Mouse (Mus musculus) liver, embryonic 12.5 days (tissue): Measurements from ENCODE around the gene Gm20479. TPM values are rescaled to one million over a fixed set of nuclear protein-coding genes. Genes with fewer than 3 reads are reported as not detected.

Experiments used
- ATAC-seq: fragments of 200-750 bp; cut with Nextera tagmentation; 2 replicates; pipeline ENCODE4 v1.8.0; 2017; ENCODE audit warnings: moderate number of reproducible peaks, mild to moderate bottlenecking, moderate library complexity
- H3K27ac ChIP-seq: fragments of 300-500 bp; sonication (generic); 2 replicates; pipeline ENCODE4 v1.5.1; 2016; ENCODE audit warnings: mild to moderate bottlenecking
- H3K27me3 ChIP-seq: fragments of 300-500 bp; sonication (generic); replicated peaks from 2 replicates; pipeline ENCODE4 v1.6.1; 2016; ENCODE audit warnings: mild to moderate bottlenecking, moderate library complexity
- H3K36me3 ChIP-seq: fragments of 300-500 bp; sonication (generic); 2 replicates; pipeline ENCODE4 v1.6.1; 2016; ENCODE audit warnings: mild to moderate bottlenecking, moderate library complexity
- H3K4me1 ChIP-seq: fragments of 300-500 bp; sonication (generic); 2 replicates; pipeline ENCODE4 v1.6.1; 2016
- H3K4me2 ChIP-seq: fragments of 300-500 bp; sonication (generic); 2 replicates; pipeline ENCODE4 v1.6.1; 2016; ENCODE audit warnings: mild to moderate bottlenecking, moderate library complexity
- H3K4me3 ChIP-seq: fragments of 300-500 bp; sonication (generic); 2 replicates; pipeline ENCODE4 v1.5.1; 2016; ENCODE audit warnings: mild to moderate bottlenecking, moderate library complexity
- H3K9ac ChIP-seq: fragments of 300-500 bp; sonication (generic); 2 replicates; pipeline ENCODE4 v1.6.1; 2016; ENCODE audit warnings: mild to moderate bottlenecking, moderate library complexity
- H3K9me3 ChIP-seq: fragments of 300-500 bp; sonication (generic); replicated peaks from 2 replicates; pipeline ENCODE4 v1.6.1; 2016; ENCODE audit warnings: mild to moderate bottlenecking, moderate library complexity
- WGBS: fragments of 180-500 bp; shearing (Covaris S2); methylation state at CpG from one replicate; pipeline ENCODE4 v1.1.7; 2016; ENCODE audit not compliant: insufficient replicate concordance; 5-methylcytosine and 5-hydroxymethylcytosine counted together
- polyA plus RNA-seq: library from polyadenylated mRNA; unstranded; fragments of >200 nt; fragmentation: Nextera tagmentation; extraction: Ambion mirVana; gene quantifications from 2 replicates; pipeline ENCODE4 v1.2.1, GENCODE M21; 2016

Gm20479 gene
- polyA plus RNA-seq, 1 experiment from 2014 or later = not detected

DNA sequence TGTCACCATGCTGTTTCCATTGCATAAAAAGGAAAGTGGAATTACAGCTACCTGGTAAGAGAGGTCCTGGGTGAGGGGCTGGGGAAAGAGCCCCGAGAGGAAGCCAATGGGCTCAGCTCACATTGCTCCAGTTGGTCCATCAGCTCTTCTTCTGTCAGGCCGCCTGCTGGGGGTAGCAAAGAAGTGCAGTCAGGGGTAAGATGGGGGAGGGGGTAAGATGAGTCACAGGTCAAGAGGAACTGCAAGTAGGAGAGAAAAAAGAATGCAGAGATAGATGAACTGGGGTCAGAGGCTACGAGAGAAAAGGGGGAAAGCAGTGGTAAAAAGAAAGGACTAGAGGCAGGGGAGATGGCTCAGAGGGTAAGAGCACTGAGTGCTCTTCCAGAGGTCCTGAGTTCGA, 14.6 kb downstream of the Gm20479 start:
- WGBS = 37% methylated on average over 4 of the region's 4 CpGs

DNA sequence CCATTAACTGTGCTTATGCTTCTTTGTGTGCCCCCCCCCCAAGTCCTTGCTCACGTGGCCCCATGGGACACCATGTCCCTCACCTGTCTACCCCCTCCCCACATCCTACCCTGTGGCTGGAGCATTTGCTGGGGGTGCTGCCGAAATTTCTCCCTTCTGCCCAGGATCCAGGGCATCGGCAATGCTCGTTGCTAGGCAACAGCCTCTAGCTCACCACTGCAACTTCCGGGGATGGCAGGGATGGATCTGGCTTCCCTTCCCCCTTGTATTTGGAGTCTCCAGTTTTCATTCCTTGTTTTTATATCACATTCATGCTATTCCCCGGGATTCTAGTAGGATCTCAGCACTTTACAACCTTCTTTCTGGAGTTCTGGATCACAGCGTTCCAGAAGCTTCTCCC, 17.7 kb downstream of the Gm20479 start:
- H3K4me1 ChIP-seq = peaks cover 21% of the 10 kb centered on the region
- no peak overlapping the region for H3K4me2 ChIP-seq
- ATAC-seq = no peak
- peaks cover 24% of the 10 kb centered on the region for H3K36me3 ChIP-seq
- no peak overlapping the region for H3K27ac ChIP-seq
- no peaks in the 10 kb centered on the region for H3K9me3 ChIP-seq
- H3K4me3 ChIP-seq = no peak overlapping the region
- WGBS = 38% methylated on average over 7 of the region's 7 CpGs
- H3K9ac ChIP-seq = no peak overlapping the region
- peaks cover 61% of the 10 kb centered on the region for H3K27me3 ChIP-seq

More for the DNA sequence above, 14.6 kb downstream of the Gm20479 start:
- no peak overlapping the region for H3K9ac ChIP-seq
- 0 out of 2 replicates have a peak, but pooled peaks cover 4% of the 10 kb centered on the region for H3K4me1 ChIP-seq
- peaks cover 43% of the 10 kb centered on the region for H3K36me3 ChIP-seq
- no peak overlapping the region for H3K27ac ChIP-seq
- no peak overlapping the region for H3K4me2 ChIP-seq
- ATAC-seq = no peak
- peaks cover 30% of the 10 kb centered on the region for H3K27me3 ChIP-seq
- no peak overlapping the region for H3K4me3 ChIP-seq
- no peaks in the 10 kb centered on the region for H3K9me3 ChIP-seq

DNA sequence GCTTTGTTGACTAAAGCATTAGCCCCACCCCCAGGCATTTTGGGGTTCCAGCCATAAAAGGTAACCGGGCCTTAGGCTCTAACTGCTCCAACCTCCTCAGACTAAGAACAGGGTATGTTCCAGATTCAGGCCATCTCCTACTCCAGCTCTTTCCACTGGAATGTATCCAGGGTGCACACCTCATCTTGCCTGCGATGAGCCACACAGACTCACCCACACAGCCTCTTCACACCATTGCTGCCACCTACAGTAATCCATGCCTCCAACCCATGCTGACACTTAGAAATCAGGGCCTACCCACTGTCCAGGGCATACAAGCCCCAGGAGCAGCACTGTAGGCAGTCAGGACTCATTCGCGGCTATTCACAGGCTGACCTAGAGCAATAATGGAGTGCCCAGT, 18.1 kb downstream of the Gm20479 start:
- no peak overlapping the region for H3K27ac ChIP-seq
- H3K4me2 ChIP-seq = no peak overlapping the region
- H3K4me1 ChIP-seq = peaks cover 25% of the 10 kb centered on the region
- H3K4me3 ChIP-seq = no peak overlapping the region
- peaks cover 20% of the 10 kb centered on the region for H3K36me3 ChIP-seq
- WGBS = 63% methylated on average over 4 of the region's 4 CpGs
- no peaks in the 10 kb centered on the region for H3K9me3 ChIP-seq
- ATAC-seq = no peak
- H3K9ac ChIP-seq = no peak overlapping the region
- peaks cover 65% of the 10 kb centered on the region for H3K27me3 ChIP-seq

DNA sequence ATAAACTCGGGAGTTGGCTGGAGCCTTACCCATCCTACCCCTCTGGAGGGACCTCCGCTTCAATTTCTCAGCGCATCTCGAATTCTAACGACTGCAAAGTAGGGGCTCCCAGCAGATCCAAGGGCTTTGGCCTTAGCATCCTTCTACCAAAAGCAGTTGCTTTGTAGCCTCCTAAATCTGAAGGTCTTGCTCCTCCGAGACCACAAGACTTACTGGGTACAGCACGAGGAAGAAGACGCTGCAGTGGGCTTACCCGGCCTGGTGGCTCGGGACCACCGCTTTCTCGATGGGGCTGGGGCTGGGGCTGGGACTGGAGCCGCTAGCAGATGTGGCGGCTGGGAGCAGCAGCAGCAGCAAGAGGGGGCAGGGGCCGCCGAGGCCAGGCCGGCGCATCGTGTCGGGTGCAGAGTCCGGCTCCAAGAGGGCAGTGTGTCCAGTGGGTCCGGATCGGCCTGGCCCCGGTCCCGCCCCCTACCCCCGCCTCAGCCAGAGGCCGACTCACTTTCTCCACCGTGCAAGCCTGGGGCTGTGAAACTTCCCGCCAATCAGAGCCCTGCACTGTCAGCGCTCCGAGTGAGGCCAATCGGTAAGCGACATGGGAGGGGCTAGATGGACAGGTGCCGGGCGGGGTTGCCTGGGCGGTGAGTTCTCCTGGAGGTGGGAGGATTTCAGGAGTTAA, 19.9 kb downstream of the Gm20479 start, which contains the start of gene Ltbp4:
Gene Ltbp4, minus strand, starts transcription at position 518 of the 679 bp plus-strand sequence.
- peaks cover 83% of the 10 kb centered on the region for H3K27me3 ChIP-seq
- H3K36me3 ChIP-seq = peaks cover 6% of the 10 kb centered on the region
- H3K4me3 ChIP-seq = peak within 1 kb of the TSS; percentile 33
- peak within 1 kb of the TSS; percentile 51 for H3K4me2 ChIP-seq
- 2% methylated on average over 36 of the region's 36 CpGs for WGBS
- no peak within 1 kb of the TSS for H3K9ac ChIP-seq
- H3K4me1 ChIP-seq = peaks cover 41% of the 10 kb centered on the region
- no peak within 1 kb of the TSS for H3K27ac ChIP-seq
- peak; percentile 71 for ATAC-seq
- H3K9me3 ChIP-seq = no peaks in the 10 kb centered on the region

DNA sequence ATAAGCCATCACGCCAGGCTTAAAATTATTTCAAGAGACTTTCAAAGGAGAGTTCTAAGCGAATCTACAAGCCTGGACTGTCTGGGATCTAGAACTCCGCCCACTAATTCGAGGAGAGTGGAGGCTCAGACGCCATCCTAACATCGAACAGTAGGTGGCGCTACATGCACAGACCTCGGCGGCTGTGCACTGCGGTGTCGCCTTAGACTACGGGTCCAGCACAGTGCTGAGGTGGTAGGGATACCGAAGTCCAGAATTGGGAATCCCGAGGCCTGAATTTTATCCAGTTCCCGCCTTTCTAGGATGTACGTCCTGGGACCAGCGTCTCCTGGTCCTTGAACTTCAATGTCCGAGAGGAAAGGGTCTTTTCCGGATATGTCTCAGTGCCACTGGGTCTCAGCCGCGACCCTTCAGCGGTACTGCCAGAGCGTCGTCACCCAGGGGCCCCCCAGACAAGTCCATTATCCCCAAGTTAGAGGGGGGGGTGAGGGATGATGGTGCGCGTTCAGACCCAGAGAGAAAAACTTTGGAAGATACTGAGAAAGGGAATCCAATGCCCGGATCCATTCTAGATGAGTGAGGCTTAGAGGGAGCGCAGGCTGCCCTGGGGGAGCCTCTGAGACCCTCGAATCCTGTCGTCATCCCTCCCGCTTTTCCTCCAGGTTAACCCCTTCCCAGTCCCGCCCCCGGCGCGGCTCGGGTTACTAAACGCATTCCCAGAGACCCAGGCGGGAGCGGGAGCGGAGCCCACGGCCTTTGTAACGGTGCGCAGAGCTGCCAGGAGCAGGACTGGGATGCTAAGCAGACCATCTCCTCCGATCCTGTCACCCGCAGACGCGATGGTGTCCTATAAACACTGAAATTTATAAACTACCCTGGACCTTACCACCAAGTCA, 21.0 kb downstream of the Gm20479 start:
- WGBS = 3% methylated on average over 47 of the region's 47 CpGs
- Histone ChIP-seq H3K9me3 (no peaks in the 10 kb centered on the region), H3K9ac (no peak overlapping the region), H3K4me2 (peak overlapping the region; percentile 51), H3K27me3 (peaks cover 94% of the 10 kb centered on the region), H3K4me1 (peaks cover 52% of the 10 kb centered on the region), H3K4me3 (peak overlapping the region; percentile 6), H3K27ac (no peak overlapping the region), H3K36me3 (no peaks in the 10 kb centered on the region)
- ATAC-seq = peak; percentile 65

DNA sequence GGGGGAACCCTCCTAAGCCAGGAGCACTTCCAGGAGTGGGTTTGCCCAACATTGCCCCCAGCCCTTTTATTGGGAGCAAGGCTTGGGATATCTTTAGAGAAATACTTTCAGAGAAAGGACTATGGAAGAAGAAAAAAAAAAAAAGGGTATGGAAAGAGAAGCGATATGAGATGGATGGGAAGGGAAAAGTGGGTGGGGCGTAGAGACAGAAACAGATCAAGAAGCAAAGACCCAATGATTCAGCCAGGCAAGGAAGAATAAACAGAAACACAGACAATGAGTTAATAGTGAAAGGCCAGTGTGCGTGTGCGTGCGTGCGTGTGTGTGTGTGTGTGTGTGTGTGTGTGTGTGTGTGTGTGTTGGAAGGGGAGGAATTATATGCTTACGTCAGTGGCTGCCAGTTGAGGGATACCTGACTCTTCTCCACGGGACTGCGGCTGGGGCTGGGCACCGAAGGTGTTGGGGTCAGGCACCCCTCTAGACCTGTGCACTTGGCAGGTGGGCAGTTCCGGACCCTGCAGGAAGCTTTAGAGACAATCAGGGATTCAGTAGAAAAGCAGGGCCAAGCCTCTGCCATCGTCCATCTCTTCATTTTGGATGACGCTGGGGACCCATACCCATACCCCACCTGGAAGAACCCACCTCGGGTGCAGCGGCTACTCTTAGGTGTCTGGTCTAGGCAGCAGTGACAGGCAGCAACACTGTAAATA, 22.1 kb downstream of the Gm20479 start:
- ATAC-seq = no peak
- peaks cover 62% of the 10 kb centered on the region for H3K4me1 ChIP-seq
- 45% methylated on average over 15 of the region's 15 CpGs for WGBS
- H3K27ac ChIP-seq = no peak overlapping the region
- H3K9me3 ChIP-seq = no peaks in the 10 kb centered on the region
- no peak overlapping the region for H3K9ac ChIP-seq
- H3K4me3 ChIP-seq = no peak overlapping the region
- no peak overlapping the region for H3K4me2 ChIP-seq
- no peaks in the 10 kb centered on the region for H3K36me3 ChIP-seq
- peaks cover 99% of the 10 kb centered on the region for H3K27me3 ChIP-seq

DNA sequence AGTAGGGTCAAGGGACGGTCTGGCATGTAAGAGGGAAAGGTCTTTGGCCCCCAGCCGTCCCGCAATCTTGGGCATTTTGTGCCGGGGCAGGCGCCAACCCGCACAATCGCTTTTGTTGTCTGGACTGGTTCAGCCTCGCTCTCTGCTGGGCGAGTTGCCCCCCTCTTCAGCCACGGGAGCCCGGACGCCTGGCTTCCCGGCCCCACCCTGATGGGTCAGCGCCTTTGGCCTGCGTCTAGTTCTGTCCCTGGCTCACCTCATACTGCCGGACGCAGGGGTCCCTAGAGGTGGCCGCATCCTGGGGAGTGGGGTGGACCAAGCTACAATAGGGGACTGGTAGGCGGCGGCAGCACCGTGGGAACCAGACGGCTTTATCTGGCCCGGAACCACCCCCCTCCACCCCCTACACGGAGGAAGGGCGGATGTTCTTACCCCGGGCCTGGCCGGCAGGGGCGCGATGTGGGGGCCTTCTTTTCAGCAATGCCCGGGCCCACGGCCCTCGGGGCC, 22.8 kb downstream of the Gm20479 start:
- H3K27me3 ChIP-seq = peaks cover 100% of the 10 kb centered on the region

DNA sequence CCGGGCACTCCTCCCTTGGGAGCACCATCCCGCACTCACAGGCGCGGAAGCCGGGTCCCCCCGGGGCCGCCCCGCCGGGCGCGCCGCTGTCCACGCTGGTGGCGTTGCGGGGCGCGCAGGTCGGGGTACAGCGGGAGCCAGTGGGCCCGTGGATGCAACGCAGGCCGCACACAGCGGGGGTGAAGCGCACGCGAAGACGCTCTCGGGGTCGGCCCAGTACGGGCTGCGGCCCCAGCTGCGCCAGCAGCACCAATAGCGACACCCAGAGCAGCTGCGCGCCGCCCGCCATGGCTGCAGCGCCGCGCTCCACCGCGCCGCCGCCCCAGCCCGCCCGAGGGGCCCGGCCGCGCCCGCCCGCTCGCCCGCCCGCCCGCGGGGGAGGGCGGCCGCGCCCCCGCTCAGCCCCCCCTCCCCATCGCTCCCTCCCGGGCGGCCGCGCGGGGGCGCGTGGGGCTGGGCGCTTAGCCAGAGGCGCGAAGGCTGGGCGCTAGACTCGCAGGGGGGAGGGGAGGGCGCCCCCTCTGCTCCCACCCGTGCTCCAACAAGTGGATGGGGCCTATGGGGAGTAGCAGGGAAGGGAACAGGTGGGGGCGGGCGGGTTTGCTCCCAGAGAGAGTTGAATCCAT, 23.8 kb downstream of the Gm20479 start:
- no peak for ATAC-seq
- H3K9me3 ChIP-seq = no peaks in the 10 kb centered on the region
- peaks cover 73% of the 10 kb centered on the region for H3K4me1 ChIP-seq
- peak overlapping the region; percentile 41 for H3K4me3 ChIP-seq
- H3K4me2 ChIP-seq = peak overlapping the region; percentile 66
- H3K9ac ChIP-seq = peak overlapping the region; percentile 14; the same call in 1 of the 2 replicates
- WGBS = 4% methylated on average over 38 of the region's 77 CpGs
- H3K27ac ChIP-seq = no peak overlapping the region
- peaks cover 100% of the 10 kb centered on the region for H3K27me3 ChIP-seq
- H3K36me3 ChIP-seq = no peaks in the 10 kb centered on the region

More for the DNA sequence above, 22.8 kb downstream of the Gm20479 start:
- 3% methylated on average over 32 of the region's 32 CpGs for WGBS
- H3K4me3 ChIP-seq = no peak overlapping the region
- H3K36me3 ChIP-seq = no peaks in the 10 kb centered on the region
- peaks cover 69% of the 10 kb centered on the region for H3K4me1 ChIP-seq
- ATAC-seq = no peak
- peak overlapping the region; percentile 27; the same call in 1 of the 2 replicates for H3K4me2 ChIP-seq
- H3K27ac ChIP-seq = no peak overlapping the region
- no peaks in the 10 kb centered on the region for H3K9me3 ChIP-seq
- no peak overlapping the region for H3K9ac ChIP-seq

DNA sequence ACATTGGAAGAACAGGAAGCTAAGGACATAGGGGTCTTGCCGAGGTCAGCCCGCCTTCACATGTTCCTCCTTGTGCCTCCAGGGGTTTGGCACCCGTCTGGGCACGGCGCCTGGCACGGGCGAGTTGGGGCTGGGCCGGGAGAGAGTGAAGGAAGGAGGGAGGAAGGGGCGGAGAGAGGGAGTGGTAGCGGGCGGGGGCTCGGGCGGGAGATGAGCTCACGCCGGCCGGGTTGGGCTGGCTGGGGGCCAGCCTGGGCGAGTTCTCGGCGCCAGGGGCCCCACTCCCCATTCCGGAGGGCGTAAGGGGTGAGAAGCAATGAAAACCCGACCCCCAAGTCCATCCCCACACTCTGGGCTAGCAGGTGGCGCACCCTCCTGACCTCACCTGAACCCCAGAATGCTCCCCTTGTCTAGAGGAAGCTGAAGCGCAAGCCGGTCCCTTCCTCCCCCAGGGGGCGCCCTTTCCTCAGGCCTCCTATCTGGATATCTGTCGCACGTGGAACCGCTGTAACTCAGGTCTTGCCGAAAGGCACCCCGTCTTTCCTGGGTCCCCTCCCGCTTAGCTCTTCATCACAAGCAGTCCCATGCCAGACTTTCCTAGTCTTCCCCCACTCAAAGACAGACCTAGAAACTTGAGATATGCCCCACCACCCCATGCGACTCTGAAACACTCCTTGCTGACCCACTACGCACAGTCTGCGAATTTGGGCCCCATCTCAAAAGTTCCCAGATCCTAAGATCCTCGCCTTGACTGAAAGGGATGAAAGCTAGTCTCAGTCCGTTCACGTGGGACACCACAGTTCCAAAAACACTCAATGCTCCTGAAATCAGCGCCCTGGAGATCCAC, 24.6 kb downstream of the Gm20479 start:
- H3K4me2 ChIP-seq = peak overlapping the region; percentile 66
- H3K9me3 ChIP-seq = no peaks in the 10 kb centered on the region
- H3K4me1 ChIP-seq = peaks cover 68% of the 10 kb centered on the region
- no peak overlapping the region for H3K27ac ChIP-seq
- H3K9ac ChIP-seq = no peak overlapping the region
- WGBS = 4% methylated on average over 30 of the region's 39 CpGs
- H3K27me3 ChIP-seq = peaks cover 100% of the 10 kb centered on the region
- H3K4me3 ChIP-seq = peak overlapping the region; percentile 41
- ATAC-seq = peak; percentile 16; the same call in 1 of the 2 replicates
- H3K36me3 ChIP-seq = no peaks in the 10 kb centered on the region

DNA sequence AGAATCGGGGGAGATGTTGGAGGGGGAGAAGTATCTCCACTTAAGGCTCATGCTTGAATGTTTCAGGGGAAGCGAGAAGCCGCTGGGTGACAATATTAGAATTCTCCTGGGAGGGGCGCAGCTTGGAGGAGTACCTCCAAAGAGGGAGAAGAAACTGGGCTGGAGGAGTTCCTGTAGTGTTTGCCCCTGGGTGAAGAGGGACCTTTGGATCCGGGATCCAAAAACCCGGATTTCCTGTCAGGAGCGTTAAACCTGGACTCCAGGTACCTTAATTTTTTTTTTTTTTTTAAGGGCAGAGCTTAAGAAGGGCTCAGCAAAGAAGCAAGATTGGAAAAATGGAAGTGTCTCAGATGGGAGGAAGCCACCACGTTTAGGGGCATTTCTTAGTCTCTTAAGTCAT, 25.4 kb downstream of the Gm20479 start:
- H3K27me3 ChIP-seq = peaks cover 100% of the 10 kb centered on the region
- H3K27ac ChIP-seq = no peak overlapping the region
- no peaks in the 10 kb centered on the region for H3K36me3 ChIP-seq
- no peak overlapping the region for H3K9ac ChIP-seq
- H3K4me1 ChIP-seq = peaks cover 62% of the 10 kb centered on the region
- H3K4me2 ChIP-seq = peak overlapping the region; percentile 75
- H3K4me3 ChIP-seq = peak overlapping the region; percentile 55
- ATAC-seq = no peak
- no peaks in the 10 kb centered on the region for H3K9me3 ChIP-seq
- WGBS = 4% methylated on average over 8 of the region's 8 CpGs

DNA sequence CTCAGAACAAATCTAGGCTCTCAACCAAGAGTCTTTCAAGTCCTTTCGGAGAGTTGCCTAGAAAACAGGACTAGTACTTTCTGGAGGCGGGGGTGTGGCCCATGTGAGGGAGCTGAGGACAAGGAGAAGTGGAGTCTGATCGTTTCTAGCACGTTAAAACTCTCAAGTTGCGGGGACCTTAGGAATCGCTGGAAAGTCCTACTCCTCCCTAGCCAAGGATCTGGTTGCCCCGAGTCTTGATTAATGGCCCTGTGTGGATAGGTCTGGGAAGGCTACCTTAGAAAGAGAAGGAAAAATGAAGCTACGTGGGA, 25.7 kb downstream of the Gm20479 start:
- no peaks in the 10 kb centered on the region for H3K36me3 ChIP-seq
- ATAC-seq = no peak
- peak overlapping the region; percentile 55 for H3K4me3 ChIP-seq
- WGBS = 4% methylated on average over 8 of the region's 8 CpGs
- H3K9ac ChIP-seq = no peak overlapping the region
- H3K4me2 ChIP-seq = peak overlapping the region; percentile 75
- no peaks in the 10 kb centered on the region for H3K9me3 ChIP-seq
- H3K4me1 ChIP-seq = peaks cover 62% of the 10 kb centered on the region
- H3K27me3 ChIP-seq = peaks cover 100% of the 10 kb centered on the region
- no peak overlapping the region for H3K27ac ChIP-seq
